Mouse (Mus musculus): Measurements from ENCODE around the gene Ankrd44. TPM values are rescaled to one million over a fixed set of nuclear protein-coding genes. Genes with fewer than 3 reads are reported as not detected.

Ankrd44 gene
- polyA plus RNA-seq, 1 experiment from 2014 or later, result 11.4 TPM

DNA sequence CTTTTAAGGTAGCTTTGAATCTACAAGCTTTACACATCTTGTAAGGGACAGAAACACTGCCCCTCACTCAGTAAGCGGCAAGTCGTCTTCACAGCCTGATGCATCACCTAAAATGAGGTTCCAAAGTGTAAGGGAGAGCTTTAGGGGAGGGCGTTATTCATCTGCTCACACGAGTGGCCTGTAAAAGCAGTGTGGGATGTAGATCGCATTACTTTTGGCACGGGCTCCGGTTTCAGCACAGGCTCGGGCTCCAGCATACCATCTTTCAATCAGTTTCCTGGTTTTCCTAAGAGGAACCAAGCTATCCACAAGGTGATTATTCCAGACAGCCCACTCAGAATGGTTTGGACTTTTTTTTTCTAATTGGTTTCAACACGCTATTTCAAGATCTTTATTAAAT is 74.6 kb downstream of the Ankrd44 start:
- H3K4me2 ChIP-seq (ENCODE audit: low read depth, low read length), result no peak overlapping the region
- no peak overlapping the region for H3K4me3 ChIP-seq (ENCODE audit: low read length)
- no peaks in the 10 kb centered on the region for H3K9me3 ChIP-seq (replicated peaks; ENCODE audit: control insufficient read depth, low read length)
- no peaks in the 10 kb centered on the region; the same call in none of the 2 replicates for H3K4me1 ChIP-seq (ENCODE audit: control insufficient read depth, insufficient read depth, low read length)
- no peak overlapping the region for H3K27ac ChIP-seq (ENCODE audit: low read length)
- WGBS, result 62% methylated on average over 9 of the region's 9 CpGs
- H3K36me3 ChIP-seq (ENCODE audit: control insufficient read depth, insufficient read depth), result no peaks in the 10 kb centered on the region
- no peak for ATAC-seq (replicated peaks; ENCODE audit: extremely low read depth, insufficient read depth, low FRiP score)
- H3K27me3 ChIP-seq (ENCODE audit: control insufficient read depth, insufficient read depth, low read length), result no peaks in the 10 kb centered on the region
- no peak overlapping the region for H3K9ac ChIP-seq (ENCODE audit: low read length)

DNA sequence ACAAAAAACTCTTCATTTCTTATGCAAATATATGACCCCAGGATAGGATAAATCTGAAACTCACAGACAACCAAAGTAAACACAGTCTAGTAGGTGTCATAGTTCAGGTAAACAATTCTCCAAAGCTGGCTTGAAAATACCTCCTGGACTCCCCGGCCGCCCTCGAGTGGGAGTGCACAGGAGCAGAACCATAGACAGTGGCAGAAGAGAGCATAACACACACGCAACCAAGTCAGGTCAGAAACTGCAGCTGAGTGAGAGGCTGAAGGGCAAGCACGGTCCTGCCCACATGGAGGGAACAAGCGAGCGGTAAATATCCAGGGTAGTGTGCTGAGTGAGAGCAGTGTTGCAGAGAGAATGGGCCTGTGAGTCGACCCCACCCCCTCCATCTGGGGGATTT is 76.1 kb downstream of the Ankrd44 start:
- no peak for ATAC-seq (replicated peaks; ENCODE audit: extremely low read depth, insufficient read depth, low FRiP score)
- Histone ChIP-seq H3K9ac (ENCODE audit: low read length) (no peak overlapping the region), H3K4me2 (ENCODE audit: low read depth, low read length) (no peak overlapping the region), H3K4me3 (ENCODE audit: low read length) (no peak overlapping the region), H3K27me3 (ENCODE audit: control insufficient read depth, insufficient read depth, low read length) (no peaks in the 10 kb centered on the region), H3K4me1 (ENCODE audit: control insufficient read depth, insufficient read depth, low read length) (no peaks in the 10 kb centered on the region; the same call in none of the 2 replicates), H3K27ac (ENCODE audit: low read length) (no peak overlapping the region), H3K36me3 (ENCODE audit: control insufficient read depth, insufficient read depth) (no peaks in the 10 kb centered on the region), H3K9me3 (replicated peaks; ENCODE audit: control insufficient read depth, low read length) (no peaks in the 10 kb centered on the region)
- 80% methylated on average over 8 of the region's 8 CpGs for WGBS

- H3K4me3 ChIP-seq (ENCODE audit: low read length), result no peak overlapping the region
- no peak overlapping the region for H3K9ac ChIP-seq (ENCODE audit: low read length)
- no peaks in the 10 kb centered on the region for H3K9me3 ChIP-seq (replicated peaks; ENCODE audit: control insufficient read depth, low read length)
- no peak for ATAC-seq (replicated peaks; ENCODE audit: extremely low read depth, insufficient read depth, low FRiP score)
- H3K4me2 ChIP-seq (ENCODE audit: low read depth, low read length), result no peak overlapping the region
- H3K27ac ChIP-seq (ENCODE audit: low read length), result no peak overlapping the region
- 82% methylated on average over 1 of the region's 1 CpGs for WGBS
- peaks cover 7% of the 10 kb centered on the region for H3K4me1 ChIP-seq (ENCODE audit: control insufficient read depth, insufficient read depth, low read length)
- no peaks in the 10 kb centered on the region for H3K27me3 ChIP-seq (ENCODE audit: control insufficient read depth, insufficient read depth, low read length)
- H3K36me3 ChIP-seq (ENCODE audit: control insufficient read depth, insufficient read depth), result no peaks in the 10 kb centered on the region
Observed at GRCm38 (mm10) chr1:54847238-54847637, 78.9 kb downstream of the Ankrd44 start.

DNA sequence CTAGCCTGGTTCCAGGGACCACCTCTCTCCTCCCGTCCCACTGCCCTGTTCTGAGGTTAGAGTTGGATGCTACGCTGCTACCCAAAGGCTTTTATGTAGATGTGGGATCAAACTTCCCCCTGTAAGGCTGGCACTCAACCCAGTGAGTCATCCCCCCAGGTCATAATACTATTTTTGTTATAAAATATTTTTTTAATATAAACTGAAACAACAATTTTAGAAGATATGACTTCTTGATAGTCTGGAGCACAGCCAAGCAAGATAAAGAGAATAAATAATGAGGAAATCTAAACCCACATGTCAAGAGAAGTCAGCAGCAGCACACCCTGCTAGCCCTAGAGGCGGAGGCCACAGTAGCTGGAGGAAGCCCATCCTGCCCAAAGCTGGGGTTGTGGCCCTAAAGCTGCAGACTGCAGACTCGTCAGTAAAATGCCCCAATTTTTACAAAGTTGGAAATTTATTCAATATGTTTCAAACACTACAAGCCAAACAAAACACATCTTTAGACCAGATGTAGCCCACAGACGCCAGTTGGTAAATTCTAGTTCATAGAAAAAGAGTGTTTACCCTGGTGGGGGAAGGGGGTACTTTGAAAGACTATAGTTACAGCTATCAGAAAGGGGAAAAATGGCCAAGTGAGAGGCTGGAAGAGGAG is 79.7 kb downstream of the Ankrd44 start:
- no peaks in the 10 kb centered on the region for H3K36me3 ChIP-seq (ENCODE audit: control insufficient read depth, insufficient read depth)
- no peaks in the 10 kb centered on the region for H3K27me3 ChIP-seq (ENCODE audit: control insufficient read depth, insufficient read depth, low read length)
- ATAC-seq (replicated peaks; ENCODE audit: extremely low read depth, insufficient read depth, low FRiP score), result no peak
- no peak overlapping the region for H3K27ac ChIP-seq (ENCODE audit: low read length)
- WGBS, result 61% methylated on average over 5 of the region's 5 CpGs
- no peaks in the 10 kb centered on the region for H3K9me3 ChIP-seq (replicated peaks; ENCODE audit: control insufficient read depth, low read length)
- H3K4me1 ChIP-seq (ENCODE audit: control insufficient read depth, insufficient read depth, low read length), result peaks cover 11% of the 10 kb centered on the region
- H3K4me3 ChIP-seq (ENCODE audit: low read length), result no peak overlapping the region
- H3K4me2 ChIP-seq (ENCODE audit: low read depth, low read length), result no peak overlapping the region
- H3K9ac ChIP-seq (ENCODE audit: low read length), result no peak overlapping the region

GRCm38 (mm10) chr1:54844361-54844760 is 81.8 kb downstream of the Ankrd44 start:
- Histone ChIP-seq H3K9ac (ENCODE audit: low read length) (no peak overlapping the region), H3K4me2 (ENCODE audit: low read depth, low read length) (no peak overlapping the region), H3K9me3 (replicated peaks; ENCODE audit: control insufficient read depth, low read length) (no peaks in the 10 kb centered on the region), H3K4me1 (ENCODE audit: control insufficient read depth, insufficient read depth, low read length) (peaks cover 20% of the 10 kb centered on the region), H3K27me3 (ENCODE audit: control insufficient read depth, insufficient read depth, low read length) (no peaks in the 10 kb centered on the region), H3K4me3 (ENCODE audit: low read length) (no peak overlapping the region), H3K27ac (ENCODE audit: low read length) (no peak overlapping the region), H3K36me3 (ENCODE audit: control insufficient read depth, insufficient read depth) (no peaks in the 10 kb centered on the region)
- WGBS, result 50% methylated on average over 1 of the region's 1 CpGs
- no peak for ATAC-seq (replicated peaks; ENCODE audit: extremely low read depth, insufficient read depth, low FRiP score)

- Histone ChIP-seq H3K4me3 (ENCODE audit: low read length) (no peak overlapping the region), H3K4me1 (ENCODE audit: control insufficient read depth, insufficient read depth, low read length) (peaks cover 21% of the 10 kb centered on the region), H3K36me3 (ENCODE audit: control insufficient read depth, insufficient read depth) (no peaks in the 10 kb centered on the region), H3K27me3 (ENCODE audit: control insufficient read depth, insufficient read depth, low read length) (no peaks in the 10 kb centered on the region), H3K27ac (ENCODE audit: low read length) (no peak overlapping the region), H3K4me2 (ENCODE audit: low read depth, low read length) (no peak overlapping the region), H3K9me3 (replicated peaks; ENCODE audit: control insufficient read depth, low read length) (no peaks in the 10 kb centered on the region), H3K9ac (ENCODE audit: low read length) (no peak overlapping the region)
- no peak for ATAC-seq (replicated peaks; ENCODE audit: extremely low read depth, insufficient read depth, low FRiP score)
- WGBS, result 65% methylated on average over 7 of the region's 7 CpGs
Observed at GRCm38 (mm10) chr1:54842765-54843461, 83.3 kb downstream of the Ankrd44 start.

GRCm38 (mm10) chr1:54841788-54842187 is 84.4 kb downstream of the Ankrd44 start:
- ATAC-seq (replicated peaks; ENCODE audit: extremely low read depth, insufficient read depth, low FRiP score), result peak; percentile 47
- Histone ChIP-seq H3K4me2 (ENCODE audit: low read depth, low read length) (no peak overlapping the region), H3K9ac (ENCODE audit: low read length) (no peak overlapping the region), H3K9me3 (replicated peaks; ENCODE audit: control insufficient read depth, low read length) (no peaks in the 10 kb centered on the region), H3K36me3 (ENCODE audit: control insufficient read depth, insufficient read depth) (no peaks in the 10 kb centered on the region), H3K4me1 (ENCODE audit: control insufficient read depth, insufficient read depth, low read length) (peaks cover 25% of the 10 kb centered on the region), H3K4me3 (ENCODE audit: low read length) (no peak overlapping the region), H3K27me3 (ENCODE audit: control insufficient read depth, insufficient read depth, low read length) (no peaks in the 10 kb centered on the region), H3K27ac (ENCODE audit: low read length) (no peak overlapping the region)
- WGBS, result 49% methylated on average over 5 of the region's 5 CpGs

DNA sequence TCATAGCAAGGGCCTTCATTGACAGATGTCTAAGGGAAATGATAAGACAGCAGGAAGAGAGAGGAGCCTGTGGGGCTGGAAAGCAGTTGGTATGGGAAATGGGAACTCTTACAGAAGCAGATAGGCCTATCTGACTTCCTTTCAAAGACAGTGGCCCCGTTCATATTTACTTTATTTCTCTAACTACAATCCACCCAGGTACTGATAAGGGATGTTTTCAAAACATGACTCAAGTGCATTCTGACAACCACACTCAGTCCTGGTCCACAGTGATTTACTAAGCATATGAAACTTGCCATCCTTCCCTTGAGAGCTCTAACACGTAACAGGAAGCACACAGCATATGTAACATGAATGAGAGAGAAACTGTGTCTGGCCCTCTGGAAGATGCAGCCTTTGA is 86.1 kb downstream of the Ankrd44 start:
- no peaks in the 10 kb centered on the region for H3K36me3 ChIP-seq (ENCODE audit: control insufficient read depth, insufficient read depth)
- H3K4me3 ChIP-seq (ENCODE audit: low read length), result no peak overlapping the region
- peak overlapping the region; percentile 41; the same call in 1 of the 2 replicates for H3K27ac ChIP-seq (ENCODE audit: low read length)
- H3K9me3 ChIP-seq (replicated peaks; ENCODE audit: control insufficient read depth, low read length), result no peaks in the 10 kb centered on the region
- WGBS, result 39% methylated on average over 2 of the region's 2 CpGs
- ATAC-seq (replicated peaks; ENCODE audit: extremely low read depth, insufficient read depth, low FRiP score), result no peak
- H3K9ac ChIP-seq (ENCODE audit: low read length), result no peak overlapping the region
- peaks cover 25% of the 10 kb centered on the region for H3K4me1 ChIP-seq (ENCODE audit: control insufficient read depth, insufficient read depth, low read length)
- H3K4me2 ChIP-seq (ENCODE audit: low read depth, low read length), result no peak overlapping the region
- no peaks in the 10 kb centered on the region for H3K27me3 ChIP-seq (ENCODE audit: control insufficient read depth, insufficient read depth, low read length)

DNA sequence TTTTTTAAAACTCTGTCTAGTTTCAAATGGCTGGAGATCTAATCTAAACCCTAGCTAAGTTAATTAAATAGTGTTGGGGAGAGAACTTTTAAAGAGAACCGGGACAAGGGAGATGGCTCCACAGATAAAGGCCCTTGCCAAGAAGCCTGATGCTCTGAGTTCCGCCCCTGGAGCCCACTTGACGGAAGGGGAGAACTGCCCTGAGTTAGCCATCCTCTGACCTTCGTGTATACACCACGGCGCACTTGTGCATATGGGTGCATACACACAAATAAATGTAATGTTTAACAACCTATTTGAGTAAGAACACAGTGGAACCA is 87.7 kb downstream of the Ankrd44 start:
- no peaks in the 10 kb centered on the region for H3K27me3 ChIP-seq (ENCODE audit: control insufficient read depth, insufficient read depth, low read length)
- no peaks in the 10 kb centered on the region for H3K36me3 ChIP-seq (ENCODE audit: control insufficient read depth, insufficient read depth)
- no peak overlapping the region for H3K27ac ChIP-seq (ENCODE audit: low read length)
- H3K4me1 ChIP-seq (ENCODE audit: control insufficient read depth, insufficient read depth, low read length), result peaks cover 20% of the 10 kb centered on the region
- H3K9ac ChIP-seq (ENCODE audit: low read length), result no peak overlapping the region
- no peaks in the 10 kb centered on the region for H3K9me3 ChIP-seq (replicated peaks; ENCODE audit: control insufficient read depth, low read length)
- 71% methylated on average over 6 of the region's 6 CpGs for WGBS
- ATAC-seq (replicated peaks; ENCODE audit: extremely low read depth, insufficient read depth, low FRiP score), result no peak
- H3K4me2 ChIP-seq (ENCODE audit: low read depth, low read length), result no peak overlapping the region; the same call in 1 of the 2 replicates
- H3K4me3 ChIP-seq (ENCODE audit: low read length), result no peak overlapping the region

All from heart, embryonic 16.5 days (tissue).